Mouse (Mus musculus) lung, adult 18-20 months (tissue): Measurements from ENCODE around the gene Adarb1.
"Not testable (repeated sequence)": the region's sequence is repeated elsewhere in the genome, so short reads cannot be mapped to it uniquely, and the experiment has no call there.

Experiments
- DNase-seq, 2 experiments: peaks; one replicate each; pipeline ENCODE4 v3.0.0; 2022; ENCODE audit warnings: mixed read lengths in 2 of 2

The Adarb1 gene

DNA sequence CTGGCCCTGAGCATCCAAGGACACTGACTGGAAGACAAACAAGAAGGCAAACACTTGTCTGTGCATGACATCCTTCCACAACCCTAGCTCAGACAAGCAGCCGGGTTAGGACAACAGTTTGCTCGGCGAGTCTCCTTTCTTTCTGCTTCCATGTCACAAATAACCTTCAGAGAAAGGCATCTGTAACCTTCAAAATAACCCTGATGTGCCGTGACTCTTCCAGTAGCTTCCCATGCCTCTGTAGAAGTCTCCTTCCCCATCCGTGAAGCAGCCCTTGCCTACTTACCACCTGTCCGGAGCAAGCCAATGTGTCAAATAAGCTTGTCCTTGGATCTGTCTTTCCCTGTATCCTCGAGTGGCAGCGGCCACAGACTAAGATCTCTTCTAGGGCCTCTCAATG lies 112.3 kb downstream of the Adarb1 start:
- no peak for DNase-seq

DNA sequence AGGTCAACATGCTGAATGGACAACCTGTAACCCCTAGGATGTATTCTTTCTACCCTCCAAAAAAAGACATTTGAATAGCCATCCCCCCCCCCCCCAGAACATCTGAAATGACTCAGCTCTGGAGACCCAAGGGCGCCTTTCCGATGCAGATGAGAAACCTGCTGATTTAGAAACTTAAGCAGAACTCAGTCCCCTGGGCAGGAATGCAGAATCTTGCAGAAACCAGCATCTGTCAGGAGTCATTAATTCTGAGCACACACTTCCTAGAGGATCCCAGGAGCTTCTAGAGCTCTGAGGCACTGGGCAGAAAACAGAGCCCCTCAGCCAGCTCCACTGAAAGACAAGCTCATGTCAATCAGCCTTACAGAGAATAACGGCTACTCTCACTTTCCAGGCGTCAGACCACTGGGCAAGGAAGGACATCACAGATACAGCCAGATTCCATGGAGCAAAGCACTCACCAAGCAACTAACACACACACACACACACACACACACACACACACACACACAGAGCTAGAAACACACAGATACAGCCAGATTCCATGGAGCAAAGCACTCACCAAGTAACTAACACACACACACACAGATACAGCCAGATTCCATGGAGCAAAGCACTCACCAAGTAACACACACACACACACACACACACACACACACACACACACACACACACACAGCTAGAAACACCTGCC lies 113.1 kb downstream of the Adarb1 start:
- no peak for DNase-seq

DNA sequence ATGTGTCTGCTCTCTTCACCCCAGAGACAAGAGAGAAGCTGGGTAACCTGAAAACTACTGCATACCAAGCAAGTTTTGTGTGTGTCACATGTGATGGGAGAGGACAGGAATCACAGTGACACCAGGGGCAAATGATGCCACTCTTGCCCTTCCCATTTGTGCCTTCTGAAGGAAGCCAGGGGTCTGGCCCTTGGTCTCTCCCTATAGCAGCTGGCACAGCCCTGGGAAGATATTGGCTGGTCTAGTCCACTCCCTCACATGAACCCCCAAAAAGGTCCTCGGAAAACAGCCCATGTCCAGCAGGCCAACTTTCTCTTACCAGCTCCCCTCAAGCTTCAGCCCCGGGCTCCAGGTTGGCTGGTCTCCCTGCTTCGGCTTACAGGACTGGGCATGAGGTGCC lies 113.7 kb downstream of the Adarb1 start:
- no peak for DNase-seq

DNA sequence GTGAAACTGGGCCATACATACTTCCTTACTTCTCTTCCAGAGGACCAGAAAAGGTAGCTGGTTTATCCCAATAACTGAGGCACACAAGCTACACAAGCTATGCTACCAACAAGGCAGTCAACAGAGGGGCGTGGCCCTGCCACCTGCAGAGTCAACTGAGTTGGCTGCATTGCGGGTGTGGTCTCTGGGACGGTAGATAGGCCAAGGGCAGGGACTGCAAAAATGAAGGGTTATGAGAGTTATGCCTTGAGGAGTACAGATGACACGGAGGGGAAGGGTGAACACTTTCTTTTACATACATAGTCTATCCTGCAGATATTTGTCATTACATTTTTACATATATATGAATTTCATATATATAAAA lies 117.2 kb downstream of the Adarb1 start:
- DNase-seq = no peak

DNA sequence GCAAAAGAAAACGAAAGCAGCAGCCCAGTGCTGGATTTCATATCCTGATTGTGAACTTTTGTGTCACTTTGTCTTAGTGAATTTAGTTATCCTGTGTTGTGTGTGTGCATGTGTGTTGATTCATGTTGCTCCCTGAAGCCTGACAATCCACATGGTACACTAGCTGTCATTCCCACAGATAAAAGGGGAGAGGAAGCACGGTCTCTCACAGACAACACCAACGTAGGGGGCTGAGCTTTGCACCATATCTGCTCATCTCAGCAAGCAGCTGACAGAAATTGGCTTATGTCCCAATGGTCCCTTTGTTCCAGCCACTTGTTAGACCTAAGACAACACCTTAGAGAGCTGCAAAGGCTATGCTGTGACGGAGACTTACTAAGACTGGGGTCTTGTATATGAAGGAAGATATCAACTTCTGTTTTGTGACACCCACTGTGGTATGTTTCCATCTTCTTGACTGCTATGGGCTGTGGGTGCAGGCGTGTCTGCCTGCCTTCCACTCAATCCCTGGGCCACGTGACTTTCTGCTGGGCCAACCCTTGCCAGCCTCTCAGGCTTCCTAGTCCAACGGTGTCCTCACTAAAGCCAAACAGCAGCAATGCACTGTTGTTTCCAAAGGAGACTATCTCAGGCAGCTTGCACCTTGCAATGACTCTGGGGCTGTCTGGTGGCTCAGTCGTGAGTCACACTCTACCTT lies 117.7 kb downstream of the Adarb1 start:
- no peak for DNase-seq

DNA sequence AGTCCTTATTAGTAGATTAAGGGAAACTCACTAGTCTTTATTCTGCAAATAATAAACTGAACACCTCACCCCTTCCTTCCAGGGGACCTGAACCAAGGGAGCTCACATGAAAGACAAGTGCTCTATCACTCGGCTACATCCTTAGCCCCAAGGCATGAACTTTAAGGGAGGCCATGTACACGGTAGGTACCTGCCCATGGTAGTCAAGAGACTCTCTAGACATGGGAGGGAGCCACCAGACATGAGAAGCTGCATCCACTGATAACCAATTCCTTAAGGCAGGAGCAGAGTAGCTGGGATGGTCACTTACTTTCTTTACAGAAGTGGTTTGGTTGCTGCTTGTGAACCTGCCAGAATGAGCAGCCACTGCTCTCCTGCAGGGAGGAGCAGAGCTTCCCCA lies 118.9 kb downstream of the Adarb1 start:
- no peak for DNase-seq

DNA sequence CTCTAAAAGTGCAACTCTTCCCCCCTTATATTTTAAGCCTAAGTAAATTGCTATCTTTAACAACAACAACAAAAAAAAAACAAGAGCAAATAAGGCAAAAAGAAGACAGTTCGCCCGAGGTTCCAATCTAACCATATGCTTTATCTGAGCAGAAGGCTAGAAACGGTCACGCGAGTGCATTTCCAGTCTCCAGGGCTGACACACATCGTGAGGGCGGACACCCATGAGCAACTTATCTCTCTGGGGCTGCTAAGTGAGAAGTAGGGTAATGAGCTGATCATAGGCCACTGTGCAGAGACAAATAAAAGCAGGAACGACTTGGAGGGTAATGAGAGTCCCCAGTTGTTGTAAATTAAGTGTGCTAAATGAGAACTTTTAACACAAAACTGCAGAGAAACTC lies 119.4 kb downstream of the Adarb1 start:
- no peak for DNase-seq

DNA sequence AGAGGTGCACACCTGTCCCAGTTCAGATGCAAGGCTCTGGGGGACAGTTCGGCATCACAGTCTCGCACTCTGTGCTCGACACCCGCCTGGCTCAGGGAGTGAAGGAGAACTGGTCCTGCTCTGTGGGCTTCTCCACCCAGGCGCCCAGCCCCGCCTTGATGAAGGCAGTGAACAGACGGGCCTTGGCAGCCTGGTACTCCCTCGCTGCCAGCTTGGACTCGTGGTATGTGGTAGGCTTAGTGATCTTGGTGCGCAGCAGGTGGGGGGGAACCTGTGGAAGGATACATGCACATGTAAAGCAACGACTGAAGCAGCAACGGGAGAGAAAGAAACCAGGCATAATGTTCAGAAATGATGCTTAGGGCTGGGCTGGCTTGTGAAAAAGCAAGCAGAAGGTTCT lies 123.4 kb downstream of the Adarb1 start:
- no peak for DNase-seq

DNA sequence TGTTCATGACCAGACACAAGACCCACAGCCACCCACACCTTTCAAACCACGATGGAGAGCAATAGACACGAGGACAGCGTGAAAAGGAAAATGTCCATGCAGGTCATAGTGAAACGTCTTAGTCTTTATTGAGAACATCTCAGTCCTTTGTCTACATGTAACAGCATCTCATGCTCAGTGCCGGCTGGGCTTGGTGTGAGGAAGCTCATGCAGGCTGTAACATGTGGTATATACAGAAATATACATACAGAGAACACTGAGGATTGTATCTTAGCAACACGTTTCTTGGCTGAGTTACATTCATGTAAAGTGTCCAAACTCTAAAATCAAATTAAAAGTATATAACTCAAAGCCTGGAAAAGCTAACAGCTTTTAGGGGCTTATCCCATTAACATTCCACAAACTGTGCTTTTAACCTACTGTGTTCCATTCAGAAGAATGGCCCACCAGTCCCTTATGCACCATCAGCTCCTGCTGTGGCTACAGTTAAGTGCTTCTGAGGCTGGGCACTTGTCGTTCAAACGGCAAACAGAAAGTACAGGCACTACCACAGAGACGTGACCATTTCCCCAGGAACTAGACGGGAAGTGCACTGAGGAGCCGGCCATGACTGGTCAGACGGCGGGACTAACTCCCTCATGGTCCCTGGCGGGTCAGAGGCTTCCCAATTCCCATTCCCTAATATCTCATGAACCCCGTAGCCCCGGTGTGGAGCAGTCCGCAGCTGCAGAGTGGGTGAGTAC lies 127.3 kb downstream of the Adarb1 start:
- DNase-seq = no peak

DNA sequence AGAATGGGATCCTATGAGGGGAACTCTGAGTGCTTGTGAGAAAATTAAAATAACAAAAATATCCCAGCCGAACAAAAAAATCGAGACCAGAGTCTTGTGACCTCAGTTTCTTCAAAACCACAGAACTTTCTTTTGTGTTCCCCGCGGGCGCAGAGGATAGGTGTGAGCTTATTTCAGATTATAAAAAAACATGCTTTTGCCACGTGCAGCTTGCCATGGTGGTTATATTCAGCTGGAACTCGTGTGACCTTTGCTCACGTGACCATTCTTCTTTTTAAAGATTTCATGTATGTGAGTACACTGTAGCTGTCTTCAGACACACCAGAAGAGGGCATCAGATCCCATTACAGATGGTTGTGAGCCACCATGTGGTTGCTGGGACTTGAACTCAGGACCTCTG lies 128.5 kb downstream of the Adarb1 start:
- no peak for DNase-seq

DNA sequence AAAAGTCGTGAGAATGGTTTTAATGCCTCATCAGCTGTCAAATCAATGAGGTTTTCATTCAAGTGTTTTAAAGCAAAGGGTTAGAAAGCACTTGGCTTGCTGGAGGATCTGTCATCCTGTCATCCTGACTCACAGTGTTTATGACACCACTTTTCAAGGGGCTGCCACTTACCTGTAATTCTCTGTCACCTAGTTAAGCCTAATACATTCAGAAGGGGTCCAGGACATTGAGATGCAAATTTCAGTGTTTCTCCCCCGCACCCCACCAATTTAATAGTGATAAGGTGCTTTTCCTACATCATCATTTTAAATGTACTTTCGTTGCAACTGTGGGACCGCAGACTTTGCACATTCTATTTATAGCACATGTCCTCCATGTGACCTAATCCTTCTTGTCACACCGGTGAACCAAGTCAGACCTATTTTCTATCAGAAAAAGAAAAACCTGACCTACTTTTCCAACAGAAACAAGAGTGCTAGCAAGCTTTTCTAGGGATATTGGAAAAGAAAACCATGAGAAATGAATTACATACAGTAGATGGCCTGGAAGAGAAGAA lies 129.4 kb downstream of the Adarb1 start:
- no peak for DNase-seq

DNA sequence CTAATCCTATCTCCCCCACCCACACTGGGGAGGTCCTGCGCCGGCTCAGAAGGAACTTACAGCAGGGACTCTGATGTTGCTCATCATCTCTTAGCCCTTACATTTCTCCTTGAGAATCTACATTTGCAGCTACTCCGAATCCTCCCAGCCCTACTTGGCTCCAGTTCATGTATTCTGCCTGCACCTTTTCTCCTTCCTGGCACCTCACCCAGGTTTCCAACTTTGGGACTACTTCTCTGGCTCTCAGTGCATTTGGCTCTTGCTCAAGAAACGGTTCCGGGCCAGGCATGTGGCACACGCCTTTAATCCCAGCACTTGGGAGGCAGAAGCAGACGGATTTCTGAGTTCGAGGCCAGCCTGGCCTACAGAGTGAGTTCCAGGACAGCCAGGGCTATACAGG lies 130.4 kb downstream of the Adarb1 start:
- no peak for DNase-seq

DNA sequence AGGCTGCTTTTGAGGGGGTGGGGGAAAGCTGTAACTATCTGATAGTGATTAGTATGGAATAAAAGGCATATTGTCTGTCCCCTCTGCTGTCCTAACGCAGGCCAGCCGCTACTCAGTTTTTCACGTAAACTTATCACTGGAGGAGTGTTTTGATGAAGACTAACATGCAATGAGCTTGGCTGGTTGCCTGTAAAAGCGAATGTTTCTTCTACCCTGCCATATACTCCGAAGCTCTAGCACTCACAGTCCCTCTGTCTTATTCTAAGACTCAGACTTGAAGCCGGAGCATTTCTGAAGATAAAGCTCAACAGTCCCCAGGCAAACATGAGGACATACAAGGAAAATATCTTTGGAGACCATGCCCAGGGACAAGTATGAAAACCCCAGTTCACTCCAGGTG lies 133.2 kb downstream of the Adarb1 start:
- no peak for DNase-seq

DNA sequence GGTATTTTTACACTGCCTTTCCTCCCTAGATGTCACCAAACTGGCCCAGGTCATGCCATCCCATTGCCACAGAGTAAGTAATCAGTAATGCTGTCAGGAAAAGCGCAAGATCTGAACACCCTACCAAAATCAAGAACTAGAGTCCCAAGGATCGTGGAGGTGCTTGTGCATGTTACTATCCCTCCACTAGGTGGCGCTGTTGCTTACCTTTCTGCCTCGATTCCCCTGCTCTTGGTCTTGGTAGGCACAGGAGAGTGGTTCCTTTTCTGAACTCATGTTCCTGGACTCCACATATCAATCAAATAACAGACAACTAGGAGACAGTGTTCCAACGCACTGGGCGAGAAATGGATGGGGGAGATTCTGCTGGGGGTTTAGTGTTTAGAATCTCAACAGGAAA lies 135.2 kb downstream of the Adarb1 start:
- peak; percentile 54 to 66 for DNase-seq

DNA sequence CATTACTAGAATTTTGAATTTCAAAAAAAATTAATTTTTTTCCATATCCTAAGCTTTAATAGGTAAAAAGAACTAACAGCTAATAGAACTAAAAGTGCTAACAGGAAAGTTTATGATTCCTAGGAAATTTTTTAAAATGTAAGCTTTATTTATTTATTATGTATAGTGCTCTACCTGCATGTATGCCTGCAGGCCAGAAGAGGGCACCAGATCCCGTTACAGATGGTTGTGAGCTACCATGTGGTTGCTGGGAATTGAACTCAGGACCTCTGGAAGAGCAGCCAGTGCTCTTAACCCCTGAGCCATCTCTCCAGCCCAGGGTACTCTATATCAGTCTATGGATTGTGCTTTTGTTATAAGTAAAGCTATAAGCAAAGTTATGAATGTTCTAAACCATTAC lies 136.0 kb downstream of the Adarb1 start:
- DNase-seq = not testable (repeated sequence)

DNA sequence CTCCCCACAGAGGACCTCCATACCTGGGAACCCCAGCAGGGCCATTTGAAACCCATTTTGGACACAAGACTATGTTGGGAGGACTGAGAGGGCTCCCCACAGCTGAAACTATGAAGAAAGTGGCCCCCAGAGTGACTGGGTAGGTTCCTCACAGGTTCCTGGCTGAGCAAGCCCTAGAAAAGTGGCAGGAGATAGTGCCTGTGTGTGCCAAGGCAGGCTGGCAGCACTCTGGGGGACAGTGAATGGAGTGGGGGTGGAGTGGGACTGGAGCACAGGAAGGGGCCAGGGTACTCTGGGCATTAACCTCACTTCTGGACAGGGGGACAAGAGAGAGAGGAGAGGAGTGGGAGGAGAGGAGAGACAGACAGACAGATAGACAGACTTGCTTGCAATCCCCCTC lies 144.3 kb downstream of the Adarb1 start:
- DNase-seq = no peak

DNA sequence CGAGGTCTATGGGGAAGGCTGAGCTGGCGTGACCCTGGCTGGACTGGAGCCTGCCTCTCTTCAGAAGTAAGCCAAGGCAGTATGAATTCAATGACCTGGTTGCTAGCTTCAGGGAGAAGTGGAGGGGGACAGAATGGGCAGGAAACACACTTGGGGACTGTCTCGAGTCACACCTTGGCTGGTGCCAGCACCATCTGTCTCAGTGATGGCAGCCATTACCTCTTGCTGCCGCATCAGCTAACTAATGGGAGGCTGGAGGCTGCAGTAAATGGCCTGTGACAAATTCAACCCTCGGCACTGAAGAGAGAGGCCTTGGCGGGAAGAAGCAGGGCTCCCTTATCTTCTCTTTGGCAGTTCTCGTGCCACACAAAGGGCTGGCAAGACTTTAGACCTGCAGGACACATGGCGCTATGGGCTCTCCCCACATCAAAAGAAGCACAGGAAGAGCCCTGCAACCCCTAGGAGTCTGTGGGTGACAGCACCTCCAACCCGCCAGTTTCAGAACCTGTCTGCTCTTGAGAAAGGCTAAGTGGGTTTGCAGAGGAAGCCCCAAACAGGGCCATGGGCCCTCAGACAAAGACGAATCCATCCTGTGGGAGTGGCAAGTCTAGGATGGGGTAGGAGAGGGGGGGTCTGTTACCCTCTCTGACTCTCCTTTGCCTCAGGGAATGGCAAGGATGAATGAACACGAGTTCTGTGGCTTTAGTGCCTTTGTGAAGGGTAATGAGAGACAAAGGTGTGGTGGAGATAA lies 144.9 kb downstream of the Adarb1 start:
- DNase-seq = no peak

DNA sequence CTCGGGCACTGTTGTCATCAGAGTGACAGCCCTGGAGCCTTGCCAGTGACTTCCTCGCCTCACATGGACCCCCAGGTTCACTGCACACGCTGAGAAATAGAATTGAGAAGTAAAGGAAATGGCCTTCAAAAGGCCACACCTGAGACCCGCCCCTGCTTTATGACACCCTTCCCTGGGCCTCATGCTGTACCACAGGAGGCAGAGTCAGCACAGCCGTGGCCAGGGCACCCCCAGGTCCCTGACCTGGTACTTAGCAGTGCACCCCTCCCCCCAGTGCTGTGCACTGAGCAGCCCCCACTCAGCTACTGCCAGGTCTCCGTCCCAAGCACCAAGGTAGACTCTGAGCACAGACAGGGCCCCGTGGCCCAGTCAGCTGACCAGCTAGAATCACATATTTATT lies 148.9 kb downstream of the Adarb1 start:
- no peak for DNase-seq

DNA sequence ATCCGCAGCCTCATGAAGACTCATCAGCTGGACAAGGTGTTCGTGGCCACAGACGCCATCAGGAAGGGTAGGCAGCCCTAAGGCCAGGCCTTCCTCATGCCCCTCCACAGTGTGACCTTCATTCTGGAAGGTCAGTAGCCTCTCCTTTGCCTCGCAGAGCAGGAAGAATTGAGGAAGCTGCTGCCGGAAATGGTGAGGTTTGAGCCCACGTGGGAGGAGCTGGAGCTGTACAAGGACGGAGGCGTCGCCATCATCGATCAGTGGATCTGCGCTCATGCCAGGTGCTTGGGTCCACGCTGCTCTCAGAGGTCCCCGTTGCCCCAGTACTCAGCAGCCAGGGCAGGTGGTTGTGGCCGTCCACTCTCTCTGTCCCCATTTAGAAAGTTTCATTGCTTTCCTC lies 151.0 kb downstream of the Adarb1 start:
- DNase-seq = no peak

DNA sequence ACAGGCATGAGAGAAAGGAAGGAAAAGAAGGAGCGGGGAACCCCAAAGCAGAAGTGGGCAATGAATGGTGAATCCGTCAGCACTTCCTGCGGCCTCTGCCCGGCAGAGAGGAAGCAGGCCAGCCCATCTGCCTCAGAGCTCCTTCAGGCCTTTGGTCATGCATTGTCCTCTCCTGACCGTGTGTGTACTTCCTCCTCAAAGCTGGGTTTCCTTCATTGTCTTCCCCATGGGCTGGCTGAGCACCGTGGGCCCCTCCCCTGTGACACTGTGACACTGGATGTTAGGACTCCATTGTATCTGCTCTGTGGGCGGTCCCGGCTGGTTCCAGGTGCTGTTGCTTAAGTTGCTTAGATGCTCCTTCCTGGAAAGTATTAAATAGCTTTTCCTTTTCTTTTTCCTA lies 151.8 kb downstream of the Adarb1 start:
- peak; percentile 40 to 43 for DNase-seq

DNA sequence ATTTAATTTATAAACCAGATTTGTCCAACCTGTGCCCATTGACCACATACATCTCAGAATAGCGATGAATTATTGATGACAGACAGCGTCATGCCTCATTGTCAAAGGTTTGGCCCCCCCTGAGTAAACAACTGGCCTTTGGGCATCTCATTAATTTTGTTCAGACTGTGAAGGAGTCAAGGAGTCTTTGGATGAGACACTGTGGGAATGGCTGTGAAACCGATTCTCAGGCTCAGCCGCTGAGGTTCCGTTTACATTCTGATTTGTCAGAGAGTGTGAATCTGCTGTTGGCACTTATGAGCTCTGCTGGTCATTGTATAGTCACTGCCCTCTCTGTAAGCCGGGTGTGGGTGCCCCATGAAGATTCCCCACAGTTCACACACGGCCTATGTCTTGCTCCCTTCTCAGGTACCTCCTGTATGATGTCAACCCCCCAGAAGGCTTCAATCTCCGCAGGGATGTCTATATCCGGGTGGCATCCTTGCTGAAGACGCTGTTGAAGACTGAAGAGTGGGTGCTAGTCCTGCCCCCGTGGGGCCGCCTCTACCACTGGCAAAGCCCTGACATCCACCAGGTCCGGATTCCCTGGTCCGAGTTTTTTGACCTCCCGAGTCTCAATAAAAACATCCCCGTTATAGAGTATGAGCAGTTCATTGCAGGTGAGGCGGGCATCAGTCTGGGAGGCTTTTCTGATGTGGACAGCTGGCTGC lies 157.7 kb downstream of the Adarb1 start:
- DNase-seq = no peak
